Mouse (Mus musculus) kidney, embryonic 16.5 days (tissue): ENCODE results near the gene Serinc5. TPM values are rescaled to one million over a fixed set of nuclear protein-coding genes. Genes with fewer than 3 reads are reported as not detected.

ENCODE experiments used
- ATAC-seq: fragments of 200-750 bp; cut with Nextera tagmentation; 2 replicates; pipeline ENCODE4 v1.8.0; 2017; ENCODE audit warnings: moderate TSS enrichment; ENCODE audit not compliant: low FRiP score, low TSS enrichment
- H3K27ac ChIP-seq: fragments of 300-500 bp; sonication (generic); 2 replicates; pipeline ENCODE4 v1.5.1; 2014; ENCODE audit warnings: low read length
- H3K27me3 ChIP-seq: fragments of 300-500 bp; sonication (generic); 2 replicates; pipeline ENCODE4 v1.6.1; 2014; ENCODE audit warnings: low read length, control low read depth, mixed read lengths; ENCODE audit not compliant: insufficient read depth
- H3K36me3 ChIP-seq: fragments of 300-500 bp; sonication (generic); 2 replicates; pipeline ENCODE4 v1.6.1; 2014; ENCODE audit warnings: low read length, control low read depth, mixed read lengths; ENCODE audit not compliant: insufficient read depth
- H3K4me1 ChIP-seq: fragments of 300-500 bp; sonication (generic); 2 replicates; pipeline ENCODE4 v1.6.1; 2014; ENCODE audit warnings: low read length, control low read depth, mixed read lengths; ENCODE audit not compliant: insufficient read depth
- H3K4me2 ChIP-seq: fragments of 300-500 bp; sonication (generic); replicated peaks from 2 replicates; pipeline ENCODE4 v1.6.1; 2014; ENCODE audit warnings: low read depth, low read length
- H3K4me3 ChIP-seq: fragments of 300-500 bp; sonication (generic); 2 replicates; pipeline ENCODE4 v1.5.1; 2014; ENCODE audit warnings: mild to moderate bottlenecking, low read length
- H3K9ac ChIP-seq: fragments of 300-500 bp; sonication (generic); replicated peaks from 2 replicates; pipeline ENCODE4 v1.6.1; 2014; ENCODE audit warnings: low read length
- H3K9me3 ChIP-seq: fragments of 300-500 bp; sonication (generic); 2 replicates; pipeline ENCODE4 v1.6.1; 2016; ENCODE audit warnings: low read length, control low read depth
- WGBS: fragments of 180-500 bp; shearing (Covaris S2); extraction: QIAGEN DNeasy Blood & Tissue Kit; methylation state at CpG from one replicate; pipeline ENCODE4 v1.1.7; 2014; 5-methylcytosine and 5-hydroxymethylcytosine counted together
- polyA plus RNA-seq: library from polyadenylated mRNA; unstranded; fragments of >200 nt; fragmentation: Nextera tagmentation; extraction: Ambion mirVana; gene quantifications from 2 replicates; pipeline ENCODE4 v1.2.1, GENCODE M21; 2015

Serinc5 gene
- polyA plus RNA-seq, 1 experiment from 2014 or later: 19.7 TPM

DNA sequence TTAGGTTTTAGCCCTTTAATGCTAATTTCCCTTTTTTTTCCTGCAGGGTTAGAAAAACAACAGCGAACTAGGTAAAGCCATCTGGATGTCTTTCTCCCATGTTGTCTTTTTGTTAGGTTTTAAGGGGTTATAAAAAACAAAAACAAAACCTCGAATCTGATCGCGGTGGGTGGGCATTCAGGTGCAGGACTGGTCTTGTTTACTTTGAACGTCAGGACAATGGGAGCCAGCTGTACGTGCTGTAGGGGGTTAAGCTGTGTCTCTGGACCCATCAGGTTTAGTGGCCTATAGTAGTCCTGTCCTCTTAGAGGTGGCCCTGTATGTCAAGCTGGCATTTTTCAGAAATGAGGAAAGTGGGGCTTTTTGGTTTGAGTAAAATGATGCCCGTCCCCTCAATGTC is 1.0 kb downstream of the Serinc5 start:
- H3K27ac ChIP-seq: no peak overlapping the region
- H3K9ac ChIP-seq: peak overlapping the region; percentile 83
- H3K27me3 ChIP-seq: no peaks in the 10 kb centered on the region
- ATAC-seq: no peak
- H3K4me3 ChIP-seq: peak overlapping the region; percentile 72
- H3K4me2 ChIP-seq: peak overlapping the region; percentile 92
- 9% methylated on average over 7 of the region's 7 CpGs for WGBS
- peaks cover 28% of the 10 kb centered on the region for H3K4me1 ChIP-seq
- no peaks in the 10 kb centered on the region for H3K9me3 ChIP-seq
- H3K36me3 ChIP-seq: no peaks in the 10 kb centered on the region

DNA sequence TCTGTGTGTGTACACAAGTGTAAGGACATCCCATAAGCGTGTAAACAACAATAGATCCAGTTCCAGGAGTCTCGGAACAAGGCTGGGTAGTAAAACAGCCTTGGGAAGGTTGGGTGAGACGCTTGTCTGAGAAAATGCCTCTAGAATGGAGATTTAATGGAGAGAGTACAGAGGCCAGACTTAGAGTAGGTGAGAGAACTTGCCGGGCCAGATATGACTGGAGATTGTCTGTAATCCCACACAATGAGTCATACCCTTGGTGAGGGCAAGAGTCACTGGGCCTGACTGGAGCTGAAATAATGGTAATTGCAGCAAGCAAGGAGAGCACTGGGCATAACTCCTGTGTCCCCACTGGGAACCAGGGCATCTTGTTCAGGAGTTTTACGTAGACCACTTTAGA is 2.2 kb downstream of the Serinc5 start:
- no peak for ATAC-seq
- H3K27me3 ChIP-seq: no peaks in the 10 kb centered on the region
- WGBS: 85% methylated on average over 5 of the region's 5 CpGs
- no peak overlapping the region for H3K27ac ChIP-seq
- H3K36me3 ChIP-seq: no peaks in the 10 kb centered on the region
- H3K9ac ChIP-seq: no peak overlapping the region
- no peaks in the 10 kb centered on the region for H3K9me3 ChIP-seq
- no peak overlapping the region for H3K4me2 ChIP-seq
- peaks cover 28% of the 10 kb centered on the region for H3K4me1 ChIP-seq
- H3K4me3 ChIP-seq: no peak overlapping the region

DNA sequence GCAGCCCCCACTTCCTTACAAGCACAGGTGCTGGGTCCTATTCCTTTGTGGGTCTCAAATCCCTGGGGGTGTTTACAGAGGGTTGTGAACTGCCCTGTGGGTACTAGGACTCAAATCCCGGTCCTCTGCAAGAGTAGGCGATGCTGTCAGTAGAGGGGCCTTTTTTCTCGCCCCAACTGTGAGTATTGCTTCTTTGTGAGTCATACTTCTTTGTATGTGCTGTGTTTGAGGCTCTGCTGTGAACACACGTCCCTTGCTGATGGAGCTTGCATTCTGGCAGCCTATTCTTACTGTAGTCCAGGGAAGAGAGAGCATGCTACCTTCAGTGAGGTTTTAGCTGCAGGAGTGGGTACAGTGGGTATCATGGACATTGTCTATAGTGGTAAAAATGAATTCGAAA is 4.3 kb downstream of the Serinc5 start:
- Histone ChIP-seq H3K27me3 (no peaks in the 10 kb centered on the region), H3K9me3 (no peaks in the 10 kb centered on the region), H3K4me3 (no peak overlapping the region), H3K9ac (no peak overlapping the region), H3K4me1 (peaks cover 15% of the 10 kb centered on the region), H3K27ac (no peak overlapping the region), H3K4me2 (no peak overlapping the region), H3K36me3 (no peaks in the 10 kb centered on the region)
- ATAC-seq: no peak
- WGBS: 82% methylated on average over 5 of the region's 5 CpGs

DNA sequence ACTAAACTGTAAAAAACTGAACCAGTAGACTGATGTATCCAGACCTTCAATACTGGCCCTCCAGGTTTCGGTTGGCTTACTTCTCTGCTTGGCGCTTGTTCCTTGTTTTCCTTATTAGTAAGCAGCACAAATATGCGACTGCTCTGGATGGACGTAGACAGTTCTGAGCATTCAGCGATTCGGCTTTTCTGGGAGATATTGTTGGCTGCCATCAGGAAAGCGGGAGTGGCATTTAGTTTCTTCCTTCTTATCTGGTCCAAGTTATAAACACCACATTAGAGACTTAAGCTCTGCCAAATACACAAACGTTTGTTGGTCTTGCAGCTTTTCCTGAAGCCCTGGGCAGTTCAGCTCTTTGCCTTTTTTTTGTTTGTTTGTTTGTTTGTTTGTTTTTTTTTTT is 5.6 kb downstream of the Serinc5 start:
- Histone ChIP-seq H3K27ac (no peak overlapping the region), H3K4me3 (no peak overlapping the region), H3K9ac (no peak overlapping the region), H3K36me3 (no peaks in the 10 kb centered on the region), H3K4me2 (no peak overlapping the region), H3K9me3 (no peaks in the 10 kb centered on the region), H3K27me3 (no peaks in the 10 kb centered on the region), H3K4me1 (peaks cover 13% of the 10 kb centered on the region; the same call in 1 of the 2 replicates)
- WGBS: 93% methylated on average over 8 of the region's 8 CpGs
- ATAC-seq: no peak

DNA sequence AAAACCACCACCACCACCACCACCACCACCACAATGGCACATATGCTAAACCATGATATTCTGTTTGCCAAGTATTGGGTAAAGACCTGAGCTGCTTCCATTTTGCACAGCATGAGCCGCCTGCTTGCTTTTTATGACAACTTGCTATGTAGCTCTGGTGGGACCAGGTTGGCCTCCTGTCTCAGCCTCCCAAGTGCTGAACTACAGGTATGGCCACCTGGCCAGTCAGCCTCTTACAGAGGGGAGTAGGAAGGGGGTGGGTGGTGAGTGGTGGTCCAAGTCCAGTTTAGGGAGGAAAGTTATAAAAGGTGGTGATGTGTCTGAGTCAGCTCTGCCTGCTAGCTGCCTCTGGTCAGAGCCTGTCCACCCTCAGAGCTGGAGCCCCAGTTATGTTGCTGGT is 15.3 kb downstream of the Serinc5 start:
- 95% methylated on average over 1 of the region's 1 CpGs for WGBS

DNA sequence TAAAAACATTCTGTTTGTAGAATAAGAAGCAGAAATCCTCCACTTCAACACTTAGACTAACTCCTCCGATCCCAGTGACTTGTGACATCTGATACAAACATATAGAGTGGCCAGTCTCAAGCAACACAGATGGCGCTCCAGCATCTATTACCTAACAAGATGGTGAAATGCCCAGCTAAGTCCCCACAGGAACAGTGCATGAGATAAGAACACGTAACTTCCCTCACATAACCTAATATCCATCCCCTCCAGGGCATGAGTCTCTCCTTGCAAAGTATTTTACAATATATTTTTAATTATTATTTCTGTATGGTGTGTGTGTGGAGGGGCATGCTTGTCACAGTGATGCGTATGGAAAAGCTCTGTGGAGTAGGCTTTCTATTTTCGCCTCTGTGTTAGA is 15.8 kb downstream of the Serinc5 start:
- Histone ChIP-seq H3K36me3 (peaks cover 24% of the 10 kb centered on the region), H3K27me3 (no peaks in the 10 kb centered on the region), H3K4me1 (no peaks in the 10 kb centered on the region), H3K27ac (no peak overlapping the region), H3K9me3 (0 out of 2 replicates have a peak, but pooled peaks cover 2% of the 10 kb centered on the region), H3K4me3 (no peak overlapping the region), H3K4me2 (no peak overlapping the region), H3K9ac (no peak overlapping the region)
- ATAC-seq: no peak
- WGBS: 90% methylated on average over 5 of the region's 5 CpGs

More for the DNA sequence above, 15.3 kb downstream of the Serinc5 start:
- Histone ChIP-seq H3K4me3 (no peak overlapping the region), H3K36me3 (peaks cover 24% of the 10 kb centered on the region), H3K9me3 (0 out of 2 replicates have a peak, but pooled peaks cover 2% of the 10 kb centered on the region), H3K4me1 (no peaks in the 10 kb centered on the region), H3K27ac (no peak overlapping the region), H3K9ac (no peak overlapping the region), H3K27me3 (no peaks in the 10 kb centered on the region), H3K4me2 (no peak overlapping the region)
- ATAC-seq: no peak

DNA sequence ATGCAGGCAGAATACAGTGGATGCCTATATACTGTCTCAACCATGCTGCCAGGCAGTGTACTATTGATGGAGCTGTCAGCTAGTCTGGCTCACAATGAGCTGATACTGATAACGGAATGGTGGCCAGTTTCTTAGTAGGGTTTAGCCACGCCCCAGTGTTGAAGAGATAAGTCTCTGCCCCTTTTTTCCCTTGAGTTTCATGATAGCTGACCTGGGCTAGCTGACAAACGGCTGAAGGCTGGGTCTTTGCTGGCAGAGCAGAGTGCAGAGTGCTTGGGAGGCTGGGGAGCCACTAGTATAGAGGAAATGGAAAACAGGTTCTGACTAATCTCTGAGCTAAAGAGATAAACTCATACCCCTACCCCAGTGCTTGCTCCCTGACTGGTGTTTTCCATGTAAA is 18.6 kb downstream of the Serinc5 start:
- Histone ChIP-seq H3K4me2 (no peak overlapping the region), H3K36me3 (peaks cover 24% of the 10 kb centered on the region), H3K9ac (no peak overlapping the region), H3K4me3 (no peak overlapping the region), H3K9me3 (0 out of 2 replicates have a peak, but pooled peaks cover 2% of the 10 kb centered on the region), H3K4me1 (peaks cover 6% of the 10 kb centered on the region; the same call in 1 of the 2 replicates), H3K27me3 (no peaks in the 10 kb centered on the region), H3K27ac (no peak overlapping the region)
- ATAC-seq: no peak
- WGBS: 92% methylated on average over 3 of the region's 3 CpGs

DNA sequence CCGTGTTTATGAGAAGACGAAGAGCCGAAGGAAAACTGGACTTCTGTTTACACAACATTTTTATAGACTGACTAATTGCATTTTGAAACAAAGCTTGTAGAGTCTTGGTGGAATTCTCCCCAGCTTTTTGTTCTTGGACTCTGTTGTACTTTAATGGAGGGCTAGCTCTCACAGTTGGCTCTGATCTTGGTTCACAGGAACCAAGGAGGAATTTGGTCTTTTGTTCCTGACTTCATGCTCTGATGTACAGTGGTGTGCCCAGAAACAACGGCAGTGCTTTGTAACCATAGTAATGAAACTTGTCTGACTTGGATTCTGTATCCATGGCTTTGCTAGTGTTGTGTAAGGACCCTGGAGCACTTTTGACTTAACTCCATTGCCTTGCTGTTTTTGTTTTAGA is 20.6 kb downstream of the Serinc5 start:
- WGBS: 73% methylated on average over 4 of the region's 4 CpGs
- Histone ChIP-seq H3K36me3 (peaks cover 17% of the 10 kb centered on the region; the same call in 1 of the 2 replicates), H3K27ac (no peak overlapping the region)

DNA sequence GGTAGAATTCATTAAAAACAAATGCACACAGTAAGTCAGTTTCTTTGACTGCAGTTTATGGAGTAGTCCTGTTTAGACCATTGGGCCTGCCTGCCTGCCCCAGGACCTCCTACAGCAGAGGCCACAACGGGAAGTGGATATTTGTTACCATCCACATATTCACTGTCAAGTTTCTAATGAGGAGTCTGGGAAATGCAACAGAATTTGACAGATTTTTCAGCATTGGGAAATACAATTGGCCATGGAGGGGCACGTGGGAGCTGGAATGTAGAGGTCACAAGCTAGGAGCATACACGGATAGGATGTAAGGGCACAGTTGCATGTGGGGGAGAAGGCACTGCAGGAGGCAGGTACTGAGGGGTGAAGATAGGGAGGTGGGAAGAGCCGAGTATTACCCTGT is 21.7 kb downstream of the Serinc5 start:
- Histone ChIP-seq H3K4me1 (peaks cover 33% of the 10 kb centered on the region), H3K9me3 (no peaks in the 10 kb centered on the region), H3K27ac (no peak overlapping the region; the same call in 1 of the 2 replicates), H3K27me3 (no peaks in the 10 kb centered on the region), H3K4me3 (no peak overlapping the region), H3K4me2 (no peak overlapping the region), H3K36me3 (peaks cover 8% of the 10 kb centered on the region; the same call in 1 of the 2 replicates), H3K9ac (no peak overlapping the region)
- WGBS: 14% methylated on average over 4 of the region's 4 CpGs
- no peak for ATAC-seq

More for the DNA sequence above, 20.6 kb downstream of the Serinc5 start:
- no peaks in the 10 kb centered on the region for H3K27me3 ChIP-seq
- H3K4me1 ChIP-seq: peaks cover 26% of the 10 kb centered on the region
- no peak overlapping the region for H3K4me2 ChIP-seq
- no peak for ATAC-seq
- no peak overlapping the region for H3K9ac ChIP-seq
- H3K4me3 ChIP-seq: no peak overlapping the region
- H3K9me3 ChIP-seq: 0 out of 2 replicates have a peak, but pooled peaks cover 2% of the 10 kb centered on the region

DNA sequence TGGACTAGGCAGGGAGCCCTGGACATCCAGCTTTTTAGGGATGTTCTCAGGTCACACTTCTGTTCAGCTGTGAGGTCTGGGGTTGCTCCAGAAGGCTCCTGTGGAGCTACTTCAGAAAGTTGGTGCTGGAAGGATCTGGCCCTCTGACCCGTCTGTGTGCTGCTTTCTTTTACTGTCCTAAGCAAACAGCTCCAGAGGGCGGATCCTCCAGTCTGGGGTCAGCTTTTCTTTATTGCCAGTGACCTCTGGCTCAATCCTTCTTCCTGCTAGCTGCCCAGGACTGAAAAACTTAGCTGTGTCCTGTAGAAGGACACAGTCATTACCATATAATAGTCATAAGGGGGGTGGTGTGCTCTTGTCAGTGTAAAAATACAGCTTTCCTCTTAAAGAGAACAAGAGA is 24.1 kb downstream of the Serinc5 start:
- Histone ChIP-seq H3K27me3 (no peaks in the 10 kb centered on the region), H3K4me2 (no peak overlapping the region), H3K9me3 (no peaks in the 10 kb centered on the region), H3K9ac (no peak overlapping the region), H3K27ac (peak overlapping the region; percentile 22; the same call in 1 of the 2 replicates), H3K36me3 (no peaks in the 10 kb centered on the region), H3K4me1 (peaks cover 43% of the 10 kb centered on the region), H3K4me3 (no peak overlapping the region)
- no peak; the same call in 1 of the 2 replicates for ATAC-seq
- 15% methylated on average over 2 of the region's 2 CpGs for WGBS
